Mouse (Mus musculus) erythroblast, embryonic 14.5 days (primary cell): ENCODE measurements around the gene Pdcd4.

ENCODE experiments used
- GATA1 ChIP-seq: IDR thresholded peaks from 2 replicates; pipeline ENCODE4 v1.6.1; 2012; ENCODE audit warnings: low read length, inconsistent platforms, mixed read lengths
- TAL1 ChIP-seq: IDR thresholded peaks from 3 replicates; pipeline ENCODE4 v1.6.1; 2012; ENCODE audit warnings: low read length, inconsistent platforms, mixed read lengths

- TF ChIP-seq GATA1 (no peak), TAL1 (no peak)
These were observed 11.7 kb downstream of the Pdcd4 start for GRCm38 (mm10) chr19:53903507-53904321.
